Mouse (Mus musculus): ENCODE measurements around the gene Sik3. TPM values are rescaled to one million over a fixed set of nuclear protein-coding genes. Genes with fewer than 3 reads are reported as not detected.

Gene Sik3
- polyA plus RNA-seq, 1 experiment from 2014 or later, result 5.2 TPM

- peaks cover 4% of the 10 kb centered on the region; the same call in 1 of the 2 replicates for H3K36me3 ChIP-seq (ENCODE audit: control insufficient read depth, insufficient read depth, low read length)
- H3K27ac ChIP-seq (ENCODE audit: low read length), result no peak overlapping the region
- no peak overlapping the region for H3K4me3 ChIP-seq (ENCODE audit: low read length)
- ATAC-seq (ENCODE audit: low read depth), result no peak
- H3K27me3 ChIP-seq (ENCODE audit: control insufficient read depth, insufficient read depth, low read depth, low read length), result no peaks in the 10 kb centered on the region
- H3K9me3 ChIP-seq (ENCODE audit: control insufficient read depth, low read length), result no peaks in the 10 kb centered on the region
- peaks cover 9% of the 10 kb centered on the region for H3K4me1 ChIP-seq (replicated peaks; ENCODE audit: control insufficient read depth, insufficient read depth, low read length)
- no peak overlapping the region for H3K9ac ChIP-seq (ENCODE audit: low read length)
- 92% methylated on average over 13 of the region's 13 CpGs for WGBS
- no peak overlapping the region for H3K4me2 ChIP-seq (ENCODE audit: low read depth, low read length)
These were observed 26.2 kb downstream of the Sik3 start for GRCm38 (mm10) chr9:46038786-46039185.

GRCm38 (mm10) chr9:46041186-46041585 is 28.6 kb downstream of the Sik3 start:
- Histone ChIP-seq H3K4me1 (replicated peaks; ENCODE audit: control insufficient read depth, insufficient read depth, low read length) (no peaks in the 10 kb centered on the region), H3K27ac (ENCODE audit: low read length) (no peak overlapping the region), H3K27me3 (ENCODE audit: control insufficient read depth, insufficient read depth, low read depth, low read length) (no peaks in the 10 kb centered on the region), H3K9me3 (ENCODE audit: control insufficient read depth, low read length) (no peaks in the 10 kb centered on the region), H3K36me3 (ENCODE audit: control insufficient read depth, insufficient read depth, low read length) (peaks cover 4% of the 10 kb centered on the region; the same call in 1 of the 2 replicates), H3K4me2 (ENCODE audit: low read depth, low read length) (no peak overlapping the region), H3K4me3 (ENCODE audit: low read length) (no peak overlapping the region), H3K9ac (ENCODE audit: low read length) (no peak overlapping the region)
- WGBS, result 79% methylated on average over 2 of the region's 2 CpGs
- no peak for ATAC-seq (ENCODE audit: low read depth)

GRCm38 (mm10) chr9:46042387-46042786 is 29.8 kb downstream of the Sik3 start:
- Histone ChIP-seq H3K36me3 (ENCODE audit: control insufficient read depth, insufficient read depth, low read length) (peaks cover 4% of the 10 kb centered on the region; the same call in 1 of the 2 replicates), H3K9me3 (ENCODE audit: control insufficient read depth, low read length) (no peaks in the 10 kb centered on the region), H3K4me3 (ENCODE audit: low read length) (no peak overlapping the region), H3K27ac (ENCODE audit: low read length) (no peak overlapping the region), H3K9ac (ENCODE audit: low read length) (no peak overlapping the region), H3K27me3 (ENCODE audit: control insufficient read depth, insufficient read depth, low read depth, low read length) (no peaks in the 10 kb centered on the region), H3K4me2 (ENCODE audit: low read depth, low read length) (no peak overlapping the region), H3K4me1 (replicated peaks; ENCODE audit: control insufficient read depth, insufficient read depth, low read length) (no peaks in the 10 kb centered on the region)
- ATAC-seq (ENCODE audit: low read depth), result no peak
- WGBS, result 79% methylated on average over 3 of the region's 3 CpGs

GRCm38 (mm10) chr9:46043626-46044025 is 31.0 kb downstream of the Sik3 start:
- Histone ChIP-seq H3K27ac (ENCODE audit: low read length) (no peak overlapping the region), H3K9ac (ENCODE audit: low read length) (no peak overlapping the region), H3K36me3 (ENCODE audit: control insufficient read depth, insufficient read depth, low read length) (peaks cover 4% of the 10 kb centered on the region; the same call in 1 of the 2 replicates), H3K27me3 (ENCODE audit: control insufficient read depth, insufficient read depth, low read depth, low read length) (no peaks in the 10 kb centered on the region), H3K4me3 (ENCODE audit: low read length) (no peak overlapping the region), H3K4me2 (ENCODE audit: low read depth, low read length) (no peak overlapping the region), H3K4me1 (replicated peaks; ENCODE audit: control insufficient read depth, insufficient read depth, low read length) (peaks cover 2% of the 10 kb centered on the region; the same call in 1 of the 2 replicates), H3K9me3 (ENCODE audit: control insufficient read depth, low read length) (no peaks in the 10 kb centered on the region)
- no peak for ATAC-seq (ENCODE audit: low read depth)
- WGBS, result 89% methylated on average over 8 of the region's 8 CpGs

GRCm38 (mm10) chr9:46046724-46047517 is 34.3 kb downstream of the Sik3 start:
- ATAC-seq (ENCODE audit: low read depth), result no peak
- Histone ChIP-seq H3K36me3 (ENCODE audit: control insufficient read depth, insufficient read depth, low read length) (no peaks in the 10 kb centered on the region), H3K4me3 (ENCODE audit: low read length) (no peak overlapping the region), H3K4me2 (ENCODE audit: low read depth, low read length) (no peak overlapping the region), H3K9ac (ENCODE audit: low read length) (no peak overlapping the region), H3K9me3 (ENCODE audit: control insufficient read depth, low read length) (no peaks in the 10 kb centered on the region), H3K27ac (ENCODE audit: low read length) (no peak overlapping the region), H3K27me3 (ENCODE audit: control insufficient read depth, insufficient read depth, low read depth, low read length) (no peaks in the 10 kb centered on the region), H3K4me1 (replicated peaks; ENCODE audit: control insufficient read depth, insufficient read depth, low read length) (peaks cover 9% of the 10 kb centered on the region; the same call in 1 of the 2 replicates)
- 80% methylated on average over 11 of the region's 11 CpGs for WGBS

- no peak for ATAC-seq (ENCODE audit: low read depth)
- Histone ChIP-seq H3K9me3 (ENCODE audit: control insufficient read depth, low read length) (no peaks in the 10 kb centered on the region), H3K4me2 (ENCODE audit: low read depth, low read length) (no peak overlapping the region), H3K36me3 (ENCODE audit: control insufficient read depth, insufficient read depth, low read length) (no peaks in the 10 kb centered on the region), H3K4me1 (replicated peaks; ENCODE audit: control insufficient read depth, insufficient read depth, low read length) (peaks cover 14% of the 10 kb centered on the region), H3K4me3 (ENCODE audit: low read length) (no peak overlapping the region), H3K27me3 (ENCODE audit: control insufficient read depth, insufficient read depth, low read depth, low read length) (no peaks in the 10 kb centered on the region), H3K27ac (ENCODE audit: low read length) (no peak overlapping the region), H3K9ac (ENCODE audit: low read length) (no peak overlapping the region)
- 59% methylated on average over 7 of the region's 7 CpGs for WGBS
These were observed 36.9 kb downstream of the Sik3 start for GRCm38 (mm10) chr9:46049525-46049924.

GRCm38 (mm10) chr9:46050203-46050602 is 37.6 kb downstream of the Sik3 start:
- Histone ChIP-seq H3K9me3 (ENCODE audit: control insufficient read depth, low read length) (no peaks in the 10 kb centered on the region), H3K4me3 (ENCODE audit: low read length) (no peak overlapping the region), H3K4me1 (replicated peaks; ENCODE audit: control insufficient read depth, insufficient read depth, low read length) (peaks cover 16% of the 10 kb centered on the region), H3K27ac (ENCODE audit: low read length) (no peak overlapping the region), H3K27me3 (ENCODE audit: control insufficient read depth, insufficient read depth, low read depth, low read length) (no peaks in the 10 kb centered on the region), H3K36me3 (ENCODE audit: control insufficient read depth, insufficient read depth, low read length) (no peaks in the 10 kb centered on the region), H3K9ac (ENCODE audit: low read length) (no peak overlapping the region), H3K4me2 (ENCODE audit: low read depth, low read length) (no peak overlapping the region)
- no peak for ATAC-seq (ENCODE audit: low read depth)
- 84% methylated on average over 8 of the region's 8 CpGs for WGBS

GRCm38 (mm10) chr9:46053014-46053666 is 40.5 kb downstream of the Sik3 start:
- no peak overlapping the region for H3K9ac ChIP-seq (ENCODE audit: low read length)
- H3K9me3 ChIP-seq (ENCODE audit: control insufficient read depth, low read length), result no peaks in the 10 kb centered on the region
- no peak overlapping the region for H3K4me3 ChIP-seq (ENCODE audit: low read length)
- H3K27me3 ChIP-seq (ENCODE audit: control insufficient read depth, insufficient read depth, low read depth, low read length), result no peaks in the 10 kb centered on the region
- ATAC-seq (ENCODE audit: low read depth), result no peak
- no peak overlapping the region for H3K4me2 ChIP-seq (ENCODE audit: low read depth, low read length)
- H3K4me1 ChIP-seq (replicated peaks; ENCODE audit: control insufficient read depth, insufficient read depth, low read length), result peaks cover 22% of the 10 kb centered on the region
- no peak overlapping the region for H3K27ac ChIP-seq (ENCODE audit: low read length)
- no peaks in the 10 kb centered on the region for H3K36me3 ChIP-seq (ENCODE audit: control insufficient read depth, insufficient read depth, low read length)
- 89% methylated on average over 9 of the region's 9 CpGs for WGBS

GRCm38 (mm10) chr9:46058065-46058464 is 45.4 kb downstream of the Sik3 start:
- Histone ChIP-seq H3K9me3 (ENCODE audit: control insufficient read depth, low read length) (no peaks in the 10 kb centered on the region), H3K27ac (ENCODE audit: low read length) (no peak overlapping the region), H3K27me3 (ENCODE audit: control insufficient read depth, insufficient read depth, low read depth, low read length) (no peaks in the 10 kb centered on the region), H3K36me3 (ENCODE audit: control insufficient read depth, insufficient read depth, low read length) (no peaks in the 10 kb centered on the region), H3K4me2 (ENCODE audit: low read depth, low read length) (no peak overlapping the region), H3K4me1 (replicated peaks; ENCODE audit: control insufficient read depth, insufficient read depth, low read length) (peaks cover 19% of the 10 kb centered on the region), H3K9ac (ENCODE audit: low read length) (no peak overlapping the region), H3K4me3 (ENCODE audit: low read length) (no peak overlapping the region)
- ATAC-seq (ENCODE audit: low read depth), result no peak
- 71% methylated on average over 3 of the region's 3 CpGs for WGBS
